Mouse (Mus musculus) erythroblast, adult 5-6 weeks (primary cell): Measurements from ENCODE around the gene 9230112D13Rik. TPM values are rescaled to one million over a fixed set of nuclear protein-coding genes. Genes with fewer than 3 reads are reported as not detected.

Source experiments
- ATAC-seq: replicated peaks from 2 replicates; pipeline ENCODE4 v1.8.0; 2016; ENCODE audit warnings: moderate number of reproducible peaks, mild to moderate bottlenecking, moderate TSS enrichment, inconsistent platforms; ENCODE audit not compliant: poor library complexity, low FRiP score, severe bottlenecking
- total RNA-seq, 2 experiments: library from RNA; stranded (forward) in 1 of 2; stranded (reverse) in 1 of 2; fragments of 150-400 nt in 1 of 2; fragments of 200-764, 138-1000 nt in 1 of 2; gene quantifications; 2 replicates each; pipeline versions ENCODE4 v1.2.3 to v1.2.4; 2015 to 2017; ENCODE audit warnings: low replicate concordance in 2 of 2

Gene 9230112D13Rik
- total RNA-seq, 2 experiments from 2014 or later, result not detected

DNA sequence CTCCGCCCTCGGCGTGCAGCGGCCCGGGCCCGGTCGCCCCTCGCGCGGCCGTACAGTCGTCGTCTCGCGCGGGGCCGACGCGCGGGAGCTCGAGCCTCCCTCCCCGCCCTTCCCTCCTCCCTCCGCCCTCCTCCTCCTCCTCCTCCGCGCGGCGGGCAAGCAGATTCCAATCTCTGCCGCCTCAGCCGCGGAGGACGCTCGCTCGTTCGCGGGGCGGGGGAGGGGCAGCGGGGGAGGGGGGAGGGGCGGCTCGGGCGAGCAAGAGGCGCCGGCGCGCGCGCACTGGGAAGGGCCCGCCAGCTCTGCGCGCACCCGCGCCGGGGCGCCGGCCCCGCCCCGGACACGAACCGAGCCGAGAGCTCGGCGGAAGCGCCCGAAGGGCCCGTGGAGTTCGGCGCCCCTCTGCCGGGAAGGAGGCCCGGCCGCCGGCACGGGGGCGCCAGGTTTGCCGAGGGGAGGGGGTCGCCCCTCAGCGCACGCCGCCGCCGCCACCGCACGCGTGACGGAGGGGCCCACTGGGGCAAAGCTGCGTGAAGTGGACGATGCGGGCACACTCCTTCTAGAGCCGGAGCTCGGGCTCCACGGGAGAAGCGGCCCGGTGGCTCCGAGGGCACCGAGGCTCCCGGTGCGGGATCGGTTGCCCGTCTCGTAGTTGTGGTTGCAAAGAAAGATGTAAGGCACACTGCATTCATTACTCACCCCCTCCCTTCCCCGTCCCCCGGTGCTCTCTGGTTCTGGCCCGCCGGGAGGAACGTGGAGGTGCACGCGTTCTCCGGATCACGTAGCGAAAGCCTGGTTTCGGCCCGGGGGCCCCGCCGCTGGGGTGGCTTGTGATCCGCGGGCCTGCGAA is 19.9 kb downstream of the 9230112D13Rik start:
- no peak for ATAC-seq

DNA sequence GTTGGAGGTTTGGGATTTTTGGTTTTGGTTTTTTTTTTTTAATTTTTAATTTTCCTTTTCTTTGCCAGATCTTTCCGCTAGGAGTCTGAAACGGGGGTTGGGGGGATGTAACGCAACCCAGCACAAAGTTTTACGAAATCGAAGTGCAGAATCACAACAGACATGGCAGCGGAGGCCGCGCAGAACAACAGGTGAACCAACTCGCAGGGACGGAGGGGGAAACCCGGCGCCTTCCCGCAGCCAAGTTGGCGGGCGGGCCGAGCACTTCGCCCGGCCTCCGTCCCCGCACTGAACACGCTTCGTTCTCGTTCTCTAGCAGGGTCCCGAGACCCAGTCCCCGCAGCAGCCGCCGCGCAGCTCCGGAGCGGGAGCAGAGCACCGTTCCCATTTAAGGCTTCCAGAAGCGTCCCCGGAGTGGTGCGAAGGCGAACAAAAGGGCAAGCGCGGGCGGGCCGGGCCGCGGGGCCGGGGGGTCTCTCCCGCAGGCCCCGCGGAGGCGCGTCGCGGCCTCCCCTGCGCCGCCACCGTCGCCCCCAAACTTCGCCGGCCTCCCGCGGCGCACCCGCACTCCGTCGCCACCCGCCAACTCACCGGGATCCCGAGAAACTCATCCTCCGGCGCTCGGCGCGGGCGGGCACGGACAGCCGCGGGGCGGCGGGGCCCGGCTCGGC is 20.7 kb downstream of the 9230112D13Rik start:
- ATAC-seq, result no peak

DNA sequence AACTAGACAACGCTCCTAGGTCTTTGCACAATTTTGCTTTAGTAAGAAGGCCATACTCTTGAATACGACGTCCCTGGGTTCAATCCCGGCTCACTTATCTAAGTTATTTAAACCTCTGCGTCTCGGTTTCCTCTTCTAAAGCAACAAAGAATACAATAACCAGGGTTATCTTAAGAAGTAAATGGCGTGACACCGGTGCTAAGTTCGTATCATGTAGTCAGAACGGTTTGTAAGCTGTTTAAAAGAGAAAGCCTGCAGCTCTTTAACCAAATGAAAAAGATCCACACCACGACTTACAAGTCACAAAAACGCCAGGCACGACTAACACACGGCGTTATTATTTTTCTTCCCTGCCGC is 21.2 kb downstream of the 9230112D13Rik start:
- ATAC-seq, result no peak

DNA sequence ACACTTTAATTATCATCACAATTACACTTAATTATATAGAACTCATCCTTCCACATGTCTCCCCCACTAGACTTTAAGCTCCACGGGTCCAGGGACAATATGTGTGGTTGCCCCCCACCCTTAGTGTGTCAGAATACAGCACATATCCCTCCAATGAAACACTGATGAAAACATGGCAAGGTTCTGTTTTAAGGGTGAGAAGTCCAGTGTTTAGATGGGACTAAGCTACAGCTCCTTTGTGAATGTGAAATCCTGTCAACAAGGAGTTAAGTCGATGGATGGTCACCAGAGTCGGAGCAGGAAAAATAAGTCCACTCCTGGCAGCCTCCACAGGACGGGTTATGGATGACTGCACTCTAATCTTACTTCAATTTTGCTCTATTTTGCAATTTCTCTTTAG is 22.3 kb downstream of the 9230112D13Rik start:
- no peak for ATAC-seq

DNA sequence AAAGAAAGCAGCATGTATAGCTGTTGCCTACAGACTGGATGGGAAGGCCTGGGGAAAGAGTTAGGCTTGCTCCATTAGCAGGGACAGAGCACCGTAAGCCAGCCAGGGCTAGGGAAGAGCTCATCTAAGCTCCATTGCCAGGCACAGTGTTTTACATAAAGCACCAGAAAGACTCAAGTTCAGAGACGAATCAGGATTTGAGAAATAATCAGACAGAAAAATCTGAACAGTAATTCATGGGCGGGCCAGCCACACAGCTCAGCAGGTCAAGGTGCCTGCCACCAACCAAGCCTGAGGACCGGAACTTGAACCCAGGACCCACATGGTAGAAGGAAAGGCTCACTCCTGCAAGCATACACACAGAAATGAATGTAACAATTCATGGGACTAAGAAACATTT is 22.9 kb downstream of the 9230112D13Rik start:
- no peak for ATAC-seq

DNA sequence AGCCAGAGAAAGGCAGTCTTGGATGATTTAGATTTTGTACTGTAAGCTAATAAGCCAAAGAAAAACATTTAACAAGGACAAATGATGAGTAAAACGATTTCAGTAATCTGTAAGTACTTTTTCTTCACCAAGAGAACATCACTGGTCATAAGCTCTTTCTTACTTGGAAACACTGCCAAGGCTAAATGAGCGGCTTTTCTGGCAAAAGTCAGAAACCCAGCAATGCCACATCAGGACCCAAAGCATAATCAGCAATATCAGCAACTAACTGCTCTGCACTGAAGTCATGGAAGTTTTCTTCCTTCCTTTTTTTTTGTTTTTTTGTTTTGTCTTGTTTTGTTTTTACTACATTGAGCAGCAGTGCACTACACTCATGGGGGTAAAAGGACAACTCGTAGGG is 25.3 kb downstream of the 9230112D13Rik start:
- no peak for ATAC-seq

DNA sequence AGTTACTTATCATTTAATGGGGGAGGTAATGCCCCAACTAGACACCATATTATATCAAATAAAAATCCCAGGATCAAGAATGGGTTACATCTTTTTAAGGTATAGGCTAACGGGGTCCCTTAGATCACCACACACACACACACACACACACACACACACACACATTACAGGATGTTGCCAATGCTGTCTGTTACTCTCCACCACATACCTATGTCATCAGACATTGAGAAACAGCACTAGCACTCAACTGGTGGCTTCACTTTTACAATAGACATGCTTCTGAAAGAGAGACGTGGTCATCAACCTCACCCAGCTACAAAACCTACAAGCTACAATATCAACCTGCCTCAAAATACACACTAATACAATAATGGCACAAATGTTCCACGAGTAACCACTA is 28.9 kb downstream of the 9230112D13Rik start:
- ATAC-seq, result no peak

DNA sequence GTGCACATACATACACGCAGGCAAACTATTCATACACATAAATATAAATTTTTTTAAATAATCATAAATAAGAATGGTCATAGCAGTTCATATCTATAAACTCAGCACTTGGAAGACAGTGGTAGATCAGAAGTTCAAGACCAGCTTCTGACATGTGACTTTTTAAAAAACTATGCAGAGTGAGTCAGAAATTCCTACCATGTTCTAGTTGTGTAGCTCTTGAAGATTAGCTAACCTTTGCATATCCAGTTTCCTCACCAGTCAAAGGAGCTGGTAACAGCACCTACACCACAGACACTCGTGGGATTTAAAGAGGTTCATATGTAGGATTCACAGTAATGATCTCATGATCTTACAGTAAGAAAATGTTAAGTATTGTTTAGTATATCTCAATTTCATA is 29.9 kb downstream of the 9230112D13Rik start:
- no peak for ATAC-seq

DNA sequence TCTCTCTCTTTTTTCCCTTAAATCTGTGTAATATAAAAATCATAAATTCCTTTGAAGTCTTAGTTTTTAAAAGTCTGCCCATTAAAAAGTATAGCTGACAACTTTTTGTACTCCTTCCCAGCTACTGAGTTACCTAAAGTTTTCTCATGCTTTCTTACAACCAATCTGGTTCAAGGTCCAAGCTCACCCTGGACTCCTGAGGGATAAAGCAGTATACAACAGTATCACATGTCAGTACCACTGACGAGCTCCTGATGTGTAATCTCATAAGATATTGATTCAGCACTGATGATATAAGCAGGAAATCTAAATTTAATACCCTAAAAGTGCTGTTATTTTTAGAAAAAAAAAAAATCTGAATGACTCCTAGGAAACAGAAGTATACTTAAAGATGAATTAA is 31.6 kb downstream of the 9230112D13Rik start:
- ATAC-seq, result no peak

DNA sequence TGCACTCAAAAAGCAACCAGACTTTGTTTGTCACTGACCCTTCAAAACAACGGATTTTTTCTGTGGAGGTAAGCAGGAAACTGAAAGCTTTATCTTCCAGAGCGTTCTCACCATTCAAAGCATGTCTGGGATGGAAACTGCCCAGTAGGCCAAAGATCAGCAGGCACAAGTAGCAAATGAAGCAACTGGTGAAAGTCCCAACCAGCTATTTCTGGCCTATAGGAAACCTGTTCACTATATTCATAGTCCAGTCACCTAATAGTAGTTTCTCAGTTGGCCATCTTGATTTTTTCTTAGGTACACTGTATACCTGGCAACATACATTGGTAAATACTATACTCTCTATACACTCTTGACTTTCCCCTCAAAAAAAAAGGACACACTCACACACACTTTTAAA is 32.7 kb downstream of the 9230112D13Rik start:
- ATAC-seq, result no peak

DNA sequence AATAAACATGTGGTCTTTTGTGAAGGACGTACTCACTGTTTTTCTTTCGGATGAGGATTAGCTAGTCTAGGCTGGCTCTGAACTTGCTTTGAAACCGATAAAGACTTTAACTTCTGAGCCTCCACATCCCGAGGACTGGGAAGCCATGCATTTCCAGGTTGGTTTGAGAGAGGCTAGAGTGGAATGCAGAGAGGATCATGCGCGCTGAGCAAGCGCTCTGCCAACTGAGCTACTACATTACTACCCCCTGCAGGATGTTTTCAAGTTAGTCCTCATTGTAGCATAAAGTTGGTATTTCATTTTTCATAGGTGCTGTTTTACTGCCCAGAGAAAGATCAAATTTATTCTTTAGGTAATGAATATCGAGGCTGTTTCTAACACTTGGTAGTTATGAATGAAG is 36.4 kb downstream of the 9230112D13Rik start:
- no peak for ATAC-seq

DNA sequence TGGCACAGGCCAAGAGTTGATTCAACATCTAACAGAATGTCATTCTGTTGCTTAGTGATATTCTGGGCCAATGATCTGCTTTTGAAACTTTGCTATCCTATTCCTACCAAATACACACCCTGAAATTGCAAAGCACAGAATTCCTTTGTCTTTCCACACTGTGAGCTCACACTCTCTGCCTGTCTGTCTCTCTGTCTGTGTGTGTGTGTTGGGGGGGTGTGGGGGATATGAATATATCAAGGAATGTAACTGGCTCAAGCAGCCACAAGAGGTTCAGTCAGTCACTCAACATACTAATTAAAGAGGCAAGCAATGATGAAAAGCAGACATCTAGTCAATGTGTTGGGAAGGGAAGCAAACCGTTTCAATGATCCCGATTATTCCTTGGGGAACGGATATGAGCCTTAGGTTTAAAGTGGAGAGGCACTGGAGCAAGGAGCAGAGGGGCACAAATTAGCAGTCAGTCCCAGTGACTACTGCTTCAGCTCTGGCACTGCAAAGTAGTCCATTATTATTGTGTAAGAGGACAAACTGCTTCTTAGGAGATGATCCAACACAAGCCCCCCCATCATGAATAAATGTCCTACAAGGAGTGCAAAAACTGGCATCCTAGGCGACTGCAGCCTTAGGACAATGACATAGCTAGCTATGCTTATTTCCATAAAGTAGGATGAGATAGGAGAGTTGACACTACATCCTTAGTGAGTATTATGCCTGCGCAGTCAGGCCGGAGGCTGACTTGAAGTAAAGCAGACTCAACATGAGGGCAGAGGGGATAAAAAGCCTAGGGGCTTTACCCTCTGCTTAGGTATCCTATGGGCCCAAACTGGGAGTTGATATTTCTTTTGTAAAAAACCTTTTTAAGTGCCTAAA is 38.9 kb downstream of the 9230112D13Rik start:
- ATAC-seq, result no peak

DNA sequence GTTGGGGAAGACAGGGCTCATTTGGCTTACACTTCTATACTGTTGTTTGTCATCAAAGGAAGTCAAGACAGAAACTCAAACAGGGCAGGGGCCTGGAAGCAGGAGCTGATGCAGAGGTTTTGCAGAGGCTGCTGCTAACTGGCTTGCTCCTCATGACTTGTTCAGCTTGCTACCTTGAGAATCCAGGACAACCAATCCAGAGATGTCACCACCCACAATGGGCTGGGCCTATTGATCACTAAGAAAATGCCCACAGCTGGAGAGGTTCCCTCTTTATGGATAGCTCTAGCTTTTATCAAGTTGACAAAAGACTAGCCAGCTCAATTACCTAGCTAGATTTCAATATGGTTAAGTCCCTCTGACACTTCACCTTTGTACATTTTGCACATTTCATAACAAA is 51.0 kb downstream of the 9230112D13Rik start:
- ATAC-seq, result no peak

DNA sequence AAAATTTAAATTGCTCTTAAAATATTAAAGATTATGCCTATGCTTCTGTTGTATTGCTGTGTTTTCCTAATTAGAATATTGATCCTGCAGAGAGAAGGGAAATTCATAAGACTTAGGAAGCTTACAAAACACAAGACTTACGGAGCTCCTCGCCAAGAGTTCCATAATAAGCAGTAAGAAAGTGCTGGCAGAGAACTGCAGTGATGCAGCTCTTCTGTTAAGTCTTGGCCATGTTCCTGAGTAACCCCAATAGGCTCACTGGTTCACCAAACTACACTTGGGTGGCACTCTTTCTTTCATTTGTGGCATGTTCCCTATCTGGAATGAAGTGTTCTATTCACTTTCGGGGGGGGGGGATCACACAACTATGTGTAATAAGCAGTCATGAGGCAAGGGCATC is 56.3 kb downstream of the 9230112D13Rik start:
- no peak for ATAC-seq

Other genes starting within 250 kb of the 9230112D13Rik start
- gene Shld2, start 212.3 kb downstream of the 9230112D13Rik start, total RNA-seq (2015; ENCODE audit: low replicate concordance), result 3.8 and 5.2 TPM in 2 replicates
- 1.4 and 3.3 TPM in 2 replicates for gene Shld2, start 212.3 kb downstream of the 9230112D13Rik start, total RNA-seq (2017; ENCODE audit: low replicate concordance)
- 35.7 and 65.6 TPM in 2 replicates for gene Glud1, start 212.1 kb downstream of the 9230112D13Rik start, total RNA-seq (2015; ENCODE audit: low replicate concordance)
- gene Glud1, start 212.1 kb downstream of the 9230112D13Rik start, total RNA-seq (2017; ENCODE audit: low replicate concordance), result 24.5 and 55.2 TPM in 2 replicates
- not detected in 2 replicates for gene Fam25c, start 167.4 kb downstream of the 9230112D13Rik start, total RNA-seq (2015; ENCODE audit: low replicate concordance)
- not detected in 2 replicates for gene Fam25c, start 167.4 kb downstream of the 9230112D13Rik start, total RNA-seq (2017; ENCODE audit: low replicate concordance)
- not detected in 2 replicates for gene Sncg, start 148.0 kb downstream of the 9230112D13Rik start, total RNA-seq (2015; ENCODE audit: low replicate concordance)
- gene Sncg, start 148.0 kb downstream of the 9230112D13Rik start, total RNA-seq (2017; ENCODE audit: low replicate concordance), result not detected in 2 replicates
- gene Mmrn2, start 147.3 kb downstream of the 9230112D13Rik start, total RNA-seq (2015; ENCODE audit: low replicate concordance), result not detected in 2 replicates
- not detected in 2 replicates for gene Mmrn2, start 147.3 kb downstream of the 9230112D13Rik start, total RNA-seq (2017; ENCODE audit: low replicate concordance)
- gene Bmpr1a, start 19.5 kb downstream of the 9230112D13Rik start, total RNA-seq (2015; ENCODE audit: low replicate concordance), result 0.21 and 1.2 TPM in 2 replicates
- 0.42 and 0.77 TPM in 2 replicates for gene Bmpr1a, start 19.5 kb downstream of the 9230112D13Rik start, total RNA-seq (2017; ENCODE audit: low replicate concordance)
- gene Ldb3, start 65.9 kb upstream of the 9230112D13Rik start, total RNA-seq (2015; ENCODE audit: low replicate concordance), result not detected in 2 replicates
- gene Ldb3, start 65.9 kb upstream of the 9230112D13Rik start, total RNA-seq (2017; ENCODE audit: low replicate concordance), result not detected in 2 replicates
- not detected in 2 replicates for gene Opn4, start 77.3 kb upstream of the 9230112D13Rik start, total RNA-seq (2015; ENCODE audit: low replicate concordance)
- not detected in 2 replicates for gene Opn4, start 77.3 kb upstream of the 9230112D13Rik start, total RNA-seq (2017; ENCODE audit: low replicate concordance)
- gene Wapl, start 151.1 kb upstream of the 9230112D13Rik start, total RNA-seq (2015; ENCODE audit: low replicate concordance), result 144 and 152 TPM in 2 replicates
- 291 and 438 TPM in 2 replicates for gene Wapl, start 151.1 kb upstream of the 9230112D13Rik start, total RNA-seq (2017; ENCODE audit: low replicate concordance)